Mouse (Mus musculus) megakaryocyte progenitor cell, adult 5-6 weeks (primary cell): Measurements from ENCODE around the gene Inpp4b. TPM values are rescaled to one million over a fixed set of nuclear protein-coding genes. Genes with fewer than 3 reads are reported as not detected.

Experiments used
- ATAC-seq: replicated peaks from 2 replicates; pipeline ENCODE4 v1.8.0; 2016; ENCODE audit warnings: mild to moderate bottlenecking, moderate TSS enrichment, inconsistent platforms; ENCODE audit not compliant: poor library complexity
- total RNA-seq, 2 experiments: library from RNA; stranded (forward) in 1 of 2; stranded (reverse) in 1 of 2; fragments of 157-497, 149-512 nt in 1 of 2; fragments of 200-1000 nt in 1 of 2; gene quantifications; 2 replicates each; pipeline versions ENCODE4 v1.2.3 to v1.2.4; 2015 to 2017

Inpp4b gene
- total RNA-seq, 2 experiments from 2014 or later: 0.42 to 1.9 TPM

DNA sequence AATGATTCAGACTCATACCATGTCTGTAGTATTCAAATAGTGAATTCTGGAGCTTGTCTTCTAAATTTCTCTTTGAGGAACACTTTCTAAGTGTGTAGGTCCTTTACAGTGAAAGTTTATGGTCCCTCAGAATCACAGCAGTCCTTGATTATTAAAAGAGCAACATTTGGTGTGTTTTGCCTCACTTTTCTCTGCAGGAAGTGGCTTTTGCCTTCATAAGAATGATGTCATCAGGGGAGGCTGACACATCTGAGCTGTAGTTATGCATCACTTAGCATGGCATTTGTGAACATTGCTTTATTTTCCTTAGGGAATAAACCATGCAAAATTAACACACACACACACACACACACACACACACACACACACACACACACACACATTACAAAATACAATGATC, 349.8 kb downstream of the Inpp4b start:
- ATAC-seq: no peak

- ATAC-seq: no peak
These were observed 352.5 kb downstream of the Inpp4b start for GRCm38 (mm10) chr8:81694893-81695292.

GRCm38 (mm10) chr8:81702038-81702437, 359.7 kb downstream of the Inpp4b start:
- no peak for ATAC-seq

GRCm38 (mm10) chr8:81703571-81704365, 361.4 kb downstream of the Inpp4b start:
- no peak for ATAC-seq

DNA sequence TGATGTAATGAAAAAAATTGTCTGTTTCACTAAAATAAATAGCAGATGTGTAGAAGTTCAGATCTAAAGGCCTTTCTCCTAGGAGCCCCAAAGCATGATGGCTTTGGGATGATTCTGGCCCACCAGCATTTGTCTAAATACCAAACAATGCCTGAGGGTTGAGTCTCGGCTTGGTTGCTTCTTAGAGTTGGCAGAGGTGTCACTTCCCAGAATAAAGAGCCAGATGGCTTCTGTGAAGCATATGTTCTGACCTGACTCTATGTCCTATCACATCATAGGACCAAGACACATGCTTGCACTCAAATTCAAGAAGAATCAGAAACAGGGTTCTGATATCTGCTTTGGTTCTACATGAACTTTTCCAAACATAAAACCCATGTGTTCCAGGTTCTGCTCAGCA, 365.1 kb downstream of the Inpp4b start:
- ATAC-seq: no peak

GRCm38 (mm10) chr8:81731332-81731731, 389.0 kb downstream of the Inpp4b start:
- no peak for ATAC-seq

GRCm38 (mm10) chr8:81735655-81736054, 393.3 kb downstream of the Inpp4b start:
- no peak for ATAC-seq

DNA sequence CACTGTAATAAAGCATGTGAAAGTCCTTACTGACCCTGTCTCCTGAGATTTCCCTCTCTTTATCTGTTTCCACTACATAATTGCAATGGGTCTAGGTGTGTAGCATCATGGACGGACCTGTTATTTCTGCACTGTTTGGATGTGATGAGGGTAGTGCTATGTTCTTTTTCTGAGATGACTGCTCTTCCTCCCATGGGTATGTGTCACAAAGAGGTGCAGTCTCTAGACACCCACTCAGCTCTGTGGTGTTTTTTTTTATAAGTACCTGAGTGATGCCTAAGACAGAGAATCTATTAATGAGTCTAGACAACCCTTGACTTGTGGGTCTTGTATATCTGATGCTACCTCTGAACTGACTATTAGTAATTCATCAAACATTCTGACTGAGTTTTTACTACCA, 393.7 kb downstream of the Inpp4b start:
- ATAC-seq: no peak

DNA sequence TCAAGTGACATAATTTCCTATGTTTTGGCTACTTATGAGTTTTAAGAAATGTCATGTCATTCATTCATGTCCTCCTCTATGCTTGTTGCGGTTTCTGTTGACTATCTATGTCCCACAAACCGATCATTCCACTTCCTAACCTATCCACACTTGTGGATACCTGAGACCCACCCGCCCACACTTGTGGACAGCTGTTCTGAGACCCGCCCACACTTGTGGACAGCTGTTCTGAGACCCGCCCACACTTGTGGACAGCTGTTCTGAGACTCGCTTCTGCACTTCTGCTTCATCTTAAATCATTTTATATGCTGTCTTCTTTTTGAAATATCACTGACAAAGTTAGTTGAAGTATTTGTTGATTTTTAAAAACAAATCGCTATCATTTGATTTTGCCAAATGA, 400.2 kb downstream of the Inpp4b start:
- ATAC-seq: no peak

DNA sequence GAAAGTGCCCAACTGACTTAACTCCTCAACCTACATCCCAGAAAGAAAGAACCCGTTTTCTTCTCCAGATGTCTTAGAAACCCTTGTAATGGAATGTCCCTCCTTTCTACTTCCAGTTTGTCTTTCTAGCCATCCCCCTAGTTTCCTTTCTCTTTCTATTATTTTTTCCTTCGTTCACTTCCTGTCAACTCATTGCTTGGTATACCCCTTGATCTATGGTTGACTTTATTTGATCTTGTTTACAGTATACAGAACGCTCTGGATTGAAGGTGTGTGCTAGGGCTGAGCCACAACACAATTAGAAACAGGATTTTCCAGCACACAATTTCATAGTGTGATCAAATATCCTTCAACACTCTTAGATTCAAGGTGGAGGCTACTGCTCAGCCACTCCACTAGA, 400.7 kb downstream of the Inpp4b start:
- no peak for ATAC-seq

DNA sequence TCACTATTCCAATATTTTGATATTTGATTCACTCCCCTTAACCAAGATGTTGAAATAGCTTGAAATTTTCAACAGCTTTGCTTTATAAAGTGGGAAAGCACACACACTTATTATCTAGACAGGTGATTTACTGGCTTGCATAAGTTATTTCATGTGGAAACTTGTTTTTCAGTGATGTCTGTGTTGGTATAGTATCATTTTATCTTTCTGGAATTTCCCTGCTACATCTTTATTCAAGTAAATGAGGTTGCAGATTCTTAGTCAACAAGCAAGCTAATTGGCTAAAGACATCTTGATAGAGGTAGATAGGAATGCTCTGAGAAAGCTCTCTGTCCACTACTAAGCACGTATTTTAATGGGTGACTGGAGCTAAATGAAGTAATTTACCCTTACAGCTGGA, 403.1 kb downstream of the Inpp4b start:
- no peak for ATAC-seq

- ATAC-seq: peak; percentile 98
These were observed 408.8 kb downstream of the Inpp4b start for GRCm38 (mm10) chr8:81751159-81751558.

DNA sequence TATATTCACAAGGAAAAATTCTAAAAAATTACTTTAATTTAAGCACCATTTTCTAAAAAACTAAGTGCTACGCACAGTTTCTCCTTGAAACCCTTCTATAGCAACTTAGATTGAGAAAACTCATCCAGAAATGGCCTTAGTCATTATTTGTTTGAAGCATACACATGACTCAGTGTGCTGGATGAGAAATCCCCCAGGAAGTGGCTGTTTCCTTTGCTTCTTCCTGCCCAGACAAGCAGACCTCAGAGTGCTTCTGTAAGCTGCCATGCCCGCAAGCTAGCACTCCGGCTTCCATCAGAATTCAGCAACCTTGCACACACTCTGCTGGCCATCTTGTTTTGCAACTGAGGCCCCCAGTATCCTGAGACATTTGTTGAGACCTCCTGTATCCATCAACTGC, 414.3 kb downstream of the Inpp4b start:
- ATAC-seq: peak; percentile 99

DNA sequence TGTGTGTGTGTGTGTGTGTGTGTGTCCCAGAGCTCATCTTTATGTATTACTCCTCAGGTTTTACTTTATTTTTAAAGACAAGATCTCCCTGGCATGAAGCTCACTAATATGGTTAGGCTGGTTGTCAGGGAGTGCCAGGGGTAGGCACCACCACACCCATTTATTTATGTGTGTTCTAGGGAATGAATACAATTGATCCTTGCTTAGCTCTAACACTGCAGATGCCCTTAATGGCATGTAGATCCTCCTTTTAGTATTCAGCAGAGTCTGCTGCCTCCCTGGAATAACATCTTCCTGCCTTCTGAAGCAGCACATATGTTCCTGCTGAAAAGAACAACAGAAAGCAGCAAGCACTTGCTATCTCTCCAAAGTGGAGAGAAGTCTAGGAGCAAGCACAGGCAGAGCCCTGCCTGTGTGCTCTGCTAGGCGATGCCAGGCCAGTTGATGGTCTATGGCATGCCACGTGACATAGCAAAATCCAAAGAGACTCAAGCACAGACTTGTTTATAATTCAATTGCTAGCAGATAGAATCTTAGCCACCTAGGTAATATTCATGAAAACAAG, 415.3 kb downstream of the Inpp4b start:
- no peak for ATAC-seq

DNA sequence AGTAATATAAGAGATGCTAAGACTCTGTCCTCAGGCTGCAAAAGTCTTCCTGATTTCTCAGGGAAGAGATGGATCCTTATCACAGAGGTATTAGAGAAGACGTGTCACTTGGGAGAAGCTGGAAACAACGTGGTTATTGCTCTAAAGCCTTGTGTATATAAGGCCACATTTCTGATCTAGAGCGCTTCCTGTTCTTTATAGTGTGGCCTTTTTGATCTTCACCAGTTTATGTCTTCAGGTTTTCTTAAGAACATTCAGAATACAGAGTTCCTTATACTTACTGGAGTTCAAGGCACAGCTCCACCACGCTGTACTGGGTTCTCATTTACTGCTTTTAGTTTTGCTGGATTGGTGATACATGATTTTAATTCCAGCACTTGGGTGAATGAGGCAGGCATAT, 419.1 kb downstream of the Inpp4b start:
- ATAC-seq: no peak

DNA sequence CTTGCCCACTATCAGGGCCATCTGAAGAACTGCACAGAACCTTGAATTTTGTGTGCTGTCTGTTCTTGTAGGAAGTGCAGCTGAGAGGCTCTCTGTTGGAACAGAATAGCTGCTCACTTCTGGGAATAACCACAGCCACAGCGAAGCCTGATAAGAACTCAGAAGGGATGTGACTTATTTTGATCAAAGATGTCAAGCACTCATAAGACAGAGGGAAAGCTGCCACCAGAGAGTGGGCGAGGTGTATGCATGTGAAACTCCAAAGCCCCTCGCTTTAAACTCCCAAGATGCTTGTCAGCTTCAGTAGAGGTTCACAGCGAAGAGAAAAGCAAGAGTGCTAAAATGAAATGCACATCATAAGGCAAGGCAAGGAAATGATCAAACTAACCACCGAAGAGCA, 423.7 kb downstream of the Inpp4b start:
- no peak for ATAC-seq

- peak; percentile 81 for ATAC-seq
These were observed 425.3 kb downstream of the Inpp4b start for GRCm38 (mm10) chr8:81767411-81768312.

DNA sequence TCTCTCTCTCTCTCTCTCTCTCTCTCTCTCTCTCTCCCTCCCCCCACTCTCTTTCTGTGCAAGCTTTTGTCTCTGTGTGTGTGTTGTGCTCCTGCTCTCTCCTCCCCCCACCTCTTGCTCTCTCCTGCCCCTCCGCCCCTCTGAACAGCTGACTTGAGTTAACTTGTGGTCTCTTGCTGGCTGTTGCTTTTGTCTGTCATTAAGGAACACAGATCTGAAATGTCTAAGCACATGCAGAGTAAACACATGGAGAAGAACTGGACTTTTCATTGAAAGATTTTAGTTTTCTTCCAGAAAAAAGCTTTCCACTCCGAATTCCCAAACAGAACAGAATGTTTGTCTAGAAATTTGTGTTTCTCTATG, 425.9 kb downstream of the Inpp4b start:
- no peak for ATAC-seq

GRCm38 (mm10) chr8:81768731-81769445, 426.5 kb downstream of the Inpp4b start:
- no peak for ATAC-seq

DNA sequence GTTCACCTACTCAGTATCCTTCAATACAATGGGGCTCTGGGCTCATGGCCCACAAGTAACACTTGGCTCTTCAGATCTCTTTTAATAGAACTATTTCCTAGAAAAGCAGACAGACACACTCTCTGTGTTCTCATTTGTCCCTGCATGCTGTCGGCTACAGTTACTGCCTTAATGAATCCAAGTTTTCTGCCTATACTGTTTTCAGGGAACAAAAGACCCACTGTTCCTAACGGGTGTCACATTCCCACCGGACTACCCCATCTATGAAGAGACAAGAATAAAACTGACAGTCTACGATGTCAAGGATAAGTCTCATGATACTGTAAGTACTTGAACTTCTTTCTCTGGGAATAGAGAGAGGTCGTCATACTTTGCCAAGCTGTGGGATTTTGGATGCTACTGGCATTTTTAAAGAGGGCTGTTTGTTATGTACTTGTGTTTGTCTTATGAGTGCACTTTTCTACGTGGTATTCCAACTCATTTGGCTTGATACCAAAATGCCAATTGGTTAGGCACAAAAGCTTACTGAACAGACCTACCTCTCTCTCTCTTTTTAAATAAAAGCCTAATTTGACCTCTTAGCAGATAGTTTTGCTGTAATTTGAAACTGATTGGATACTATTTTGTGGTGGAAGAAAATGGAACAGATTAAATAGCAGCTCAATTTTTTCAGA, 428.4 kb downstream of the Inpp4b start:
- no peak for ATAC-seq

DNA sequence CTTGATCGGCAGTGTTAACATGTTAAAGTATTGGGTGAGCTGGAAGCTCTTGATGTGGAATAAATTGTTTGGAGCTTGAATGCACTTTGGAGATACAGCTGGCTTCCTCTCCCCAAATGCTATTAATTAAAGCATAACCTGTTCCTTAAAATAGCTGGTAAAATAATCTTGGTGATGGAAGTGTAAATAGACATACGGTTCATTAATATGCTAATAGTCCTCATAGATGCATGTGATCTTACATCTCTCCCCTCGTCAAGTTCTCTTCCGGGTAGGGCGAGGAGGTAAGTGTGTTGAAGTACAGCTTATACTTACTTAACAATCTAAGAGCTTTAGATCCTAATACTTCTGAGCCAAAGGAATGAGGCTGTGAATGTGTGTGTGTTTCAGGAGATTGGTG, 430.5 kb downstream of the Inpp4b start:
- no peak for ATAC-seq
